Mouse (Mus musculus) heart, postnatal 0 days (tissue): Measurements from ENCODE around the gene Krtap16-1.

Experiments
- CTCF ChIP-seq: IDR thresholded peaks from 2 replicates; pipeline ENCODE4 v1.5.1; 2016; ENCODE audit warnings: antibody characterized with exemption, control low read depth, low read depth
- EP300 ChIP-seq: IDR thresholded peaks from 2 replicates; pipeline ENCODE4 v1.6.1; 2016; ENCODE audit warnings: antibody characterized with exemption, low read depth

DNA sequence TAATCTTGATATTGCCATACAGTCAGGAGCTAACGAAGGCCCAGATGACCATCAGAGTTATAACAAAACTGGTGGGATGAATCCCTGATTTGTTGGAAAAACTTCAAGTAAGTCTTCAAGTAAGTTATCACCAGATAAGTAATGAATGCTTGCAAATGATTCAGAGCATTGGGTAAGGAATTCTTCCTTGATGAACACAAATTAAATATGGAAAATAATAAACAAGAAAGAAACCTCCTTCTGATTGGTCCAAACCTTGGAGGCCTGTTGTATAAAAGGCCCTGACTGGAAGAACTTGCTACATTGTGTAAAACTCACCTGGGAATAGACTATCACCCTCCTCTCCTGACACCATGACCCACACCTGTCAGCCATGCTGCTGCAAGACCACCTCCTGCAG, 50.4 kb downstream of the Krtap16-1 start, which contains the start of gene Krtap31-2:
- TF ChIP-seq EP300, result no peak
- no peak for TF ChIP-seq CTCF
